ENCODE assay signal across 21 mouse cellular contexts in genomic region chr17:10366577-10366976, GRCm38 (mm10). TPM values are rescaled to one million over a fixed set of nuclear protein-coding genes. Genes with fewer than 3 reads are reported as not detected.
DNase-seq lines count a peak whose midpoint lies in the region; ATAC-seq and TF ChIP-seq lines count a peak whose summit lies in the region.
"Had no signal": no experiment of that assay in that cellular context is flagged by ENCODE, and none has a peak within 500 bp of the region (broad histone marks: within the 10 kb centered on the region; RNA-seq: fewer than 3 reads in every experiment).

No protein-coding gene starts in this region.

- no peak for ATAC-seq in hindbrain, embryonic 13.5 days (ENCODE audit: low FRiP score)
- ATAC-seq in hindbrain, embryonic 14.5 days (ENCODE audit: low FRiP score) = no peak
- ATAC-seq: forebrain, embryonic 15.5 days; inflammation-experienced regulatory T-cells, adult 6 months; lung, postnatal 0 days had no signal

- H3K4me3 ChIP-seq in heart, embryonic 10.5 days = no peak overlapping the region
- H3K4me3 ChIP-seq in hindbrain, embryonic 13.5 days = no peak overlapping the region
- H3K4me3 ChIP-seq in hindbrain, embryonic 14.5 days (replicated peaks; ENCODE audit: low read length) = no peak overlapping the region
- H3K4me3 ChIP-seq in spleen, adult 2 months (ENCODE audit: extremely low read depth, insufficient read depth, insufficient read length) = no peak overlapping the region
- H3K4me3 ChIP-seq: forebrain, embryonic 15.5 days; limb, embryonic 13.5 days; liver, embryonic 13.5 days; midbrain, embryonic 12.5 days; neural tube, embryonic 12.5 days had no signal

- TF ChIP-seq CTCF in spleen, adult 2 months (IDR thresholded peaks at IDR 0.05; ENCODE audit: extremely low read depth, insufficient read depth, insufficient read length, insufficient replicate concordance) = no peak

- WGBS in heart, embryonic 10.5 days = 72% methylated on average over 4 of the region's 4 CpGs
- WGBS in hindbrain, embryonic 13.5 days = 84% methylated on average over 4 of the region's 4 CpGs
- WGBS in hindbrain, embryonic 14.5 days = 84% methylated on average over 4 of the region's 4 CpGs
- 85% methylated on average over 4 of the region's 4 CpGs for WGBS in spleen, adult 2 months

- H3K4me1 ChIP-seq in heart, embryonic 10.5 days = peaks cover 58% of the 10 kb centered on the region
- no peaks in the 10 kb centered on the region for H3K4me1 ChIP-seq in hindbrain, embryonic 13.5 days (replicated peaks)
- no peaks in the 10 kb centered on the region for H3K4me1 ChIP-seq in hindbrain, embryonic 14.5 days (replicated peaks; ENCODE audit: control insufficient read depth, insufficient read depth, low read length)
- peaks cover 5% of the 10 kb centered on the region; the same call in 1 of the 2 replicates for H3K4me1 ChIP-seq in spleen, adult 2 months (ENCODE audit: control insufficient read depth, insufficient read depth, insufficient read length)
- H3K4me1 ChIP-seq: forebrain, embryonic 15.5 days; midbrain, embryonic 12.5 days; neural tube, embryonic 12.5 days had no signal

- H3K36me3 ChIP-seq in heart, embryonic 10.5 days = no peaks in the 10 kb centered on the region
- no peaks in the 10 kb centered on the region for H3K36me3 ChIP-seq in hindbrain, embryonic 13.5 days
- no peaks in the 10 kb centered on the region for H3K36me3 ChIP-seq in hindbrain, embryonic 14.5 days (replicated peaks; ENCODE audit: control insufficient read depth, insufficient read depth)
- no peaks in the 10 kb centered on the region for H3K36me3 ChIP-seq in spleen, adult 2 months (ENCODE audit: control insufficient read depth, insufficient read depth, low read length)
- H3K36me3 ChIP-seq: forebrain, embryonic 15.5 days; limb, embryonic 13.5 days; liver, embryonic 13.5 days; midbrain, embryonic 12.5 days; neural tube, embryonic 12.5 days had no signal

- TF ChIP-seq POLR2A in spleen, adult 2 months (IDR thresholded peaks at IDR 0.05; ENCODE audit: low read depth, low read length) = no peak

- H3K27ac ChIP-seq in heart, embryonic 10.5 days = peak overlapping the region; percentile 67; the same call in 1 of the 2 replicates
- 0 out of 2 replicates have a peak overlapping the region, but pooled peaks have one; percentile 2 for H3K27ac ChIP-seq in hindbrain, embryonic 13.5 days
- no peak overlapping the region for H3K27ac ChIP-seq in hindbrain, embryonic 14.5 days
- H3K27ac ChIP-seq in spleen, adult 2 months (ENCODE audit: insufficient read depth, low read length) = peak overlapping the region; percentile 31; the same call in 1 of the 2 replicates
- H3K27ac ChIP-seq: forebrain, embryonic 15.5 days; limb, embryonic 13.5 days; liver, embryonic 13.5 days; midbrain, embryonic 12.5 days; neural tube, embryonic 12.5 days had no signal

- no peaks in the 10 kb centered on the region for H3K9me3 ChIP-seq in heart, embryonic 10.5 days
- H3K9me3 ChIP-seq in hindbrain, embryonic 13.5 days = no peaks in the 10 kb centered on the region
- H3K9me3 ChIP-seq in hindbrain, embryonic 14.5 days (ENCODE audit: control insufficient read depth, low read length) = no peaks in the 10 kb centered on the region
- H3K9me3 ChIP-seq: forebrain, embryonic 15.5 days; limb, embryonic 13.5 days; liver, embryonic 13.5 days; midbrain, embryonic 12.5 days; neural tube, embryonic 12.5 days had no signal

- H3K9ac ChIP-seq in hindbrain, embryonic 13.5 days = no peak overlapping the region
- no peak overlapping the region for H3K9ac ChIP-seq in hindbrain, embryonic 14.5 days
- H3K9ac ChIP-seq: forebrain, embryonic 15.5 days; limb, embryonic 13.5 days; liver, embryonic 13.5 days; midbrain, embryonic 12.5 days; neural tube, embryonic 12.5 days had no signal

- no peak for DNase-seq in heart, embryonic 10.5 days (ENCODE audit: low spot score)
- DNase-seq in heart, postnatal 14 days = no peak
- no peak for DNase-seq in hindbrain, embryonic 14.5 days (ENCODE audit: low spot score)
- no peak for DNase-seq in spleen, adult 2 months (ENCODE audit: low read depth in 1 of 2, low spot score in 2 of 2)
- DNase-seq in spleen, adult 18-20 months = no peak
- no peak for DNase-seq in ovary, postnatal 14 days (ENCODE audit: low spot score)
- DNase-seq in embryo, embryonic 10.5 days (ENCODE audit: low spot score) = no peak
- DNase-seq: adrenal gland, adult 8-10 months; cerebellum, adult 9-10 months; kidney, adult 8-10 months; layer of hippocampus, postnatal 36 days; liver, embryonic 13.5 days; right cerebral cortex, adult 18-20 months; thymus, postnatal 36 days had no signal

- no peaks in the 10 kb centered on the region for H3K27me3 ChIP-seq in heart, embryonic 10.5 days (ENCODE audit: insufficient read depth, poor library complexity, severe bottlenecking)
- no peaks in the 10 kb centered on the region for H3K27me3 ChIP-seq in hindbrain, embryonic 13.5 days
- no peaks in the 10 kb centered on the region for H3K27me3 ChIP-seq in hindbrain, embryonic 14.5 days (ENCODE audit: control insufficient read depth, insufficient read depth, low read length)
- no peaks in the 10 kb centered on the region for H3K27me3 ChIP-seq in spleen, adult 2 months (ENCODE audit: control insufficient read depth, insufficient read depth, low read length)
- H3K27me3 ChIP-seq: forebrain, embryonic 15.5 days; limb, embryonic 13.5 days; liver, embryonic 13.5 days; midbrain, embryonic 12.5 days; neural tube, embryonic 12.5 days had no signal

- intact Hi-C loops in heart, postnatal 14 days (cut with DNase I) = no loop called here

- H3K4me2 ChIP-seq in hindbrain, embryonic 13.5 days = no peak overlapping the region
- no peak overlapping the region for H3K4me2 ChIP-seq in hindbrain, embryonic 14.5 days (replicated peaks)
- H3K4me2 ChIP-seq: forebrain, embryonic 15.5 days; limb, embryonic 13.5 days; liver, embryonic 13.5 days; midbrain, embryonic 12.5 days; neural tube, embryonic 12.5 days had no signal

RNA-seq across cellular contexts. Expression of gene Qk, which starts 46.9 kb away (rescaled TPM):
- 39.3 and 44.5 TPM in 2 replicates for polyA plus RNA-seq in heart, embryonic 10.5 days (2016; fragmentation: Nextera tagmentation; extraction: Ambion mirVana)
- total RNA-seq in heart, postnatal 14 days (2021) = 100 to 1,000 TPM; 417 to 428 TPM
- polyA plus RNA-seq in hindbrain, embryonic 13.5 days (2015; fragmentation: Nextera tagmentation; extraction: Ambion mirVana) = 47.6 and 52.5 TPM in 2 replicates
- polyA plus RNA-seq in hindbrain, embryonic 14.5 days (2014; fragmentation: Nextera tagmentation; extraction: Ambion mirVana) = 59.4 and 63.8 TPM in 2 replicates
- 76.0 and 97.9 TPM in 2 replicates for polyA plus RNA-seq in spleen, adult 2 months (2012; rRNA removed)
